Mouse (Mus musculus) brain, embryonic 14.5 days (tissue): ENCODE measurements around the gene Gapt.

Experiments used
- CTCF ChIP-seq: fragments of 200-500 bp; IDR thresholded peaks from 2 replicates; pipeline ENCODE4 v1.5.1; 2012; ENCODE audit warnings: inconsistent platforms, mild to moderate bottlenecking, moderate library complexity, borderline replicate concordance; ENCODE audit not compliant: insufficient read depth, insufficient read length; ENCODE audit errors: extremely low read depth
- POLR2A ChIP-seq: fragments of 200-500 bp; IDR thresholded peaks from 2 replicates; pipeline ENCODE4 v1.6.1; 2012; ENCODE audit warnings: mild to moderate bottlenecking, inconsistent platforms, borderline replicate concordance; ENCODE audit not compliant: poor library complexity, insufficient read depth, insufficient read length, severe bottlenecking; ENCODE audit errors: extremely low read depth

DNA sequence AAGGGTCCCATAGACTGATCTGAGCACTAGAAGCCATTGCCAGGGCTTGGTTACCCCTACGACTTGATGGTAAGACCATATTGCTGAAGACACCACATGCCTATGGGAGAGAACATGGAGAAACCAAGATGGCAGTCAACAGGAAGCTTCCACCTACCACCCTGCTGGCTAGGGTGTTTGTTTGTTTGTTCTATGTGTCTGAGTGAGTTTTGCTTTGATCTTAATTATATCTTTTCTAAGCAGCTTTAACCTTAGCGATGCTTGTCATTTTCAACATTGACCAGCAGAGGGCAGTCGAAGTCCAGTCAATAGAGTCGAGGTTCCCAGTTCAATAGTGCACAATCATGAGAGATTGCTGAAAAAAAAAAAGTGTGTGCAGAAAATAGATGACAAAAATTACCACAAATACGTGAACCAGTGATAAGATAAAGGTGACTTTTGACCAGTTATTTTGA is 25.5 kb upstream of the Gapt start:
- TF ChIP-seq CTCF (peak; percentile 72; the same call in 1 of the 2 replicates), POLR2A (no peak)
